Mouse (Mus musculus) ovary, adult 18-20 months (tissue): ENCODE data around the gene Xdh.

Source experiments
- DNase-seq: peaks from one replicate; pipeline ENCODE4 v3.0.0; 2022; ENCODE audit warnings: low spot score, mixed read lengths

Xdh gene

GRCm38 (mm10) chr17:73942268-73942962 lies 7.6 kb downstream of the Xdh start:
- no peak for DNase-seq

GRCm38 (mm10) chr17:73941816-73942215 lies 8.2 kb downstream of the Xdh start:
- no peak for DNase-seq

- no peak for DNase-seq
Observed at GRCm38 (mm10) chr17:73937073-73937472, 12.9 kb downstream of the Xdh start.

- DNase-seq, result no peak
Observed at GRCm38 (mm10) chr17:73935163-73935562, 14.8 kb downstream of the Xdh start.

GRCm38 (mm10) chr17:73934281-73934680 lies 15.7 kb downstream of the Xdh start:
- no peak for DNase-seq

- DNase-seq, result no peak
Observed at GRCm38 (mm10) chr17:73933616-73934015, 16.4 kb downstream of the Xdh start.

- no peak for DNase-seq
Observed at GRCm38 (mm10) chr17:73932497-73933059, 17.4 kb downstream of the Xdh start.

GRCm38 (mm10) chr17:73919520-73919919 lies 30.5 kb downstream of the Xdh start:
- DNase-seq, result no peak

GRCm38 (mm10) chr17:73918944-73919381 lies 31.0 kb downstream of the Xdh start:
- DNase-seq, result no peak

- no peak for DNase-seq
Observed at GRCm38 (mm10) chr17:73918138-73918537, 31.9 kb downstream of the Xdh start.

- no peak for DNase-seq
Observed at GRCm38 (mm10) chr17:73917713-73918112, 32.3 kb downstream of the Xdh start.

- no peak for DNase-seq
Observed at GRCm38 (mm10) chr17:73914730-73915129, 35.3 kb downstream of the Xdh start.

GRCm38 (mm10) chr17:73906076-73906475 lies 43.9 kb downstream of the Xdh start:
- DNase-seq, result no peak

- no peak for DNase-seq
Observed at GRCm38 (mm10) chr17:73905043-73905750, 44.8 kb downstream of the Xdh start.

GRCm38 (mm10) chr17:73903121-73903520 lies 46.9 kb downstream of the Xdh start:
- no peak for DNase-seq

GRCm38 (mm10) chr17:73902234-73902636 lies 47.8 kb downstream of the Xdh start:
- no peak for DNase-seq

GRCm38 (mm10) chr17:73894399-73894798 lies 55.6 kb downstream of the Xdh start:
- DNase-seq, result no peak

GRCm38 (mm10) chr17:73893822-73894221 lies 56.2 kb downstream of the Xdh start:
- DNase-seq, result no peak

GRCm38 (mm10) chr17:73893207-73893606 lies 56.8 kb downstream of the Xdh start:
- no peak for DNase-seq

GRCm38 (mm10) chr17:73891590-73891989 lies 58.4 kb downstream of the Xdh start:
- no peak for DNase-seq

GRCm38 (mm10) chr17:73886071-73886785 lies 63.8 kb downstream of the Xdh start:
- no peak for DNase-seq

GRCm38 (mm10) chr17:73883332-73883731 lies 66.7 kb downstream of the Xdh start:
- DNase-seq, result no peak

- DNase-seq, result peak; percentile 57
Observed at GRCm38 (mm10) chr17:73882194-73882593, 67.8 kb downstream of the Xdh start.
